Mouse (Mus musculus) heart, postnatal 0 days (tissue): ENCODE data around the gene Atp6v1e1.

Experiments used
- CTCF ChIP-seq: IDR thresholded peaks from 2 replicates; pipeline ENCODE4 v1.5.1; 2016; ENCODE audit warnings: antibody characterized with exemption, control low read depth, low read depth
- EP300 ChIP-seq: IDR thresholded peaks from 2 replicates; pipeline ENCODE4 v1.6.1; 2016; ENCODE audit warnings: antibody characterized with exemption, low read depth

DNA sequence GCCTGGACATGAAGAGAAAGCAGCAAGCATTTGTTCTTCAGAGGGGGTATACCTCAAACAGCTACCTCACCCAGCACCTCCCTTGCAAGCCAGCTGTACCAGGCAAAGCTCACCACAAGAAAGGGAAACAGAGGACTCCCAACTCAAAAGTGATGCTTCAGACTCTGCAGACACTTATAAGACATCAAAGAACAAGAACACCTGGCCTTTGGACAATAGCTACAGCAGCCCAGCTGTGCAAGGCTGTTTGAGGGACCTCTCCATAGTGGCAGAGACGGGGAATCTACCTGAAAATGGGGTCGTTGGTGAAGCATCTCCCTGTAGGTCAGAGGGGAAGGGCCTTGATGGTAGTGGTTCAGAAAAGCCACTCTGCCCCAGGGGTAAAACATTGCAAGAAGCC is 61.4 kb downstream of the Atp6v1e1 start:
- TF ChIP-seq CTCF (no peak), EP300 (no peak)
